Mouse (Mus musculus): Measurements from ENCODE around the gene Brpf1. TPM values are rescaled to one million over a fixed set of nuclear protein-coding genes. Genes with fewer than 3 reads are reported as not detected.

Gene Brpf1
- polyA plus RNA-seq, 1 experiment from 2014 or later, result 12.5 TPM

GRCm38 (mm10) chr6:113333137-113333950, 26.4 kb downstream of the Brpf1 start:
- ATAC-seq (replicated peaks; ENCODE audit: low FRiP score, low read depth) (peak; percentile 84), DNase-seq (ENCODE audit: low spot score) (peak; percentile 88)
- no peaks in the 10 kb centered on the region for H3K9me3 ChIP-seq (replicated peaks; ENCODE audit: low read length)
- no peak overlapping the region for H3K4me2 ChIP-seq (ENCODE audit: low read length)
- H3K9ac ChIP-seq (ENCODE audit: low read depth, low read length), result no peak overlapping the region
- no peaks in the 10 kb centered on the region for H3K27me3 ChIP-seq (ENCODE audit: insufficient read depth, low read length)
- no peaks in the 10 kb centered on the region for H3K4me1 ChIP-seq (replicated peaks; ENCODE audit: insufficient read depth, low read length)
- WGBS, result 44% methylated on average over 14 of the region's 14 CpGs
- peak overlapping the region; percentile 80 for H3K27ac ChIP-seq
- TF ChIP-seq CTCF (IDR thresholded peaks at IDR 0.05; ENCODE audit: low read depth), result no peak
- peaks cover 40% of the 10 kb centered on the region for H3K36me3 ChIP-seq (ENCODE audit: insufficient read depth, low read length)
- no peak overlapping the region for H3K4me3 ChIP-seq (replicated peaks; ENCODE audit: low read depth, low read length)

- H3K36me3 ChIP-seq (ENCODE audit: insufficient read depth, low read length), result peaks cover 49% of the 10 kb centered on the region
- 61% methylated on average over 6 of the region's 6 CpGs for WGBS
- H3K9ac ChIP-seq (ENCODE audit: low read depth, low read length), result no peak overlapping the region
- H3K27ac ChIP-seq, result no peak overlapping the region
- ATAC-seq (replicated peaks; ENCODE audit: low FRiP score, low read depth) (no peak), DNase-seq (ENCODE audit: low spot score) (no peak)
- no peaks in the 10 kb centered on the region for H3K9me3 ChIP-seq (replicated peaks; ENCODE audit: low read length)
- H3K27me3 ChIP-seq (ENCODE audit: insufficient read depth, low read length), result no peaks in the 10 kb centered on the region
- H3K4me3 ChIP-seq (replicated peaks; ENCODE audit: low read depth, low read length), result no peak overlapping the region
- TF ChIP-seq CTCF (IDR thresholded peaks at IDR 0.05; ENCODE audit: low read depth), result no peak
- H3K4me1 ChIP-seq (replicated peaks; ENCODE audit: insufficient read depth, low read length), result no peaks in the 10 kb centered on the region
- H3K4me2 ChIP-seq (ENCODE audit: low read length), result no peak overlapping the region
These were observed 27.3 kb downstream of the Brpf1 start for GRCm38 (mm10) chr6:113334216-113334615.

- ATAC-seq (replicated peaks; ENCODE audit: low FRiP score, low read depth) (no peak), DNase-seq (ENCODE audit: low spot score) (no peak)
- Histone ChIP-seq H3K36me3 (ENCODE audit: insufficient read depth, low read length) (peaks cover 49% of the 10 kb centered on the region), H3K4me2 (ENCODE audit: low read length) (no peak overlapping the region), H3K27ac (no peak overlapping the region), H3K4me3 (replicated peaks; ENCODE audit: low read depth, low read length) (no peak overlapping the region), H3K27me3 (ENCODE audit: insufficient read depth, low read length) (no peaks in the 10 kb centered on the region), H3K9ac (ENCODE audit: low read depth, low read length) (no peak overlapping the region), H3K9me3 (replicated peaks; ENCODE audit: low read length) (no peaks in the 10 kb centered on the region), H3K4me1 (replicated peaks; ENCODE audit: insufficient read depth, low read length) (peaks cover 7% of the 10 kb centered on the region; the same call in 1 of the 2 replicates)
- WGBS, result 52% methylated on average over 8 of the region's 8 CpGs
- no peak for TF ChIP-seq CTCF (IDR thresholded peaks at IDR 0.05; ENCODE audit: low read depth)
These were observed 30.1 kb downstream of the Brpf1 start for GRCm38 (mm10) chr6:113336852-113337620.

GRCm38 (mm10) chr6:113341574-113341973, 34.6 kb downstream of the Brpf1 start:
- no peak for TF ChIP-seq CTCF (IDR thresholded peaks at IDR 0.05; ENCODE audit: low read depth)
- 53% methylated on average over 6 of the region's 6 CpGs for WGBS
- ATAC-seq (replicated peaks; ENCODE audit: low FRiP score, low read depth) (no peak), DNase-seq (ENCODE audit: low spot score) (no peak)
- peak overlapping the region; percentile 21 for H3K4me2 ChIP-seq (ENCODE audit: low read length)
- H3K4me3 ChIP-seq (replicated peaks; ENCODE audit: low read depth, low read length), result no peak overlapping the region
- peaks cover 27% of the 10 kb centered on the region; the same call in 1 of the 2 replicates for H3K36me3 ChIP-seq (ENCODE audit: insufficient read depth, low read length)
- H3K4me1 ChIP-seq (replicated peaks; ENCODE audit: insufficient read depth, low read length), result peaks cover 27% of the 10 kb centered on the region
- no peak overlapping the region for H3K9ac ChIP-seq (ENCODE audit: low read depth, low read length)
- H3K9me3 ChIP-seq (replicated peaks; ENCODE audit: low read length), result no peaks in the 10 kb centered on the region
- no peaks in the 10 kb centered on the region for H3K27me3 ChIP-seq (ENCODE audit: insufficient read depth, low read length)
- no peak overlapping the region for H3K27ac ChIP-seq

- Histone ChIP-seq H3K27ac (no peak overlapping the region), H3K4me2 (ENCODE audit: low read length) (peak overlapping the region; percentile 78), H3K9ac (ENCODE audit: low read depth, low read length) (0 out of 2 replicates have a peak overlapping the region, but pooled peaks have one; percentile 27), H3K4me3 (replicated peaks; ENCODE audit: low read depth, low read length) (0 out of 2 replicates have a peak overlapping the region, but pooled peaks have one; percentile 9), H3K27me3 (ENCODE audit: insufficient read depth, low read length) (no peaks in the 10 kb centered on the region), H3K9me3 (replicated peaks; ENCODE audit: low read length) (no peaks in the 10 kb centered on the region), H3K4me1 (replicated peaks; ENCODE audit: insufficient read depth, low read length) (peaks cover 27% of the 10 kb centered on the region), H3K36me3 (ENCODE audit: insufficient read depth, low read length) (peaks cover 27% of the 10 kb centered on the region; the same call in 1 of the 2 replicates)
- WGBS, result 15% methylated on average over 6 of the region's 7 CpGs
- no peak for TF ChIP-seq CTCF (IDR thresholded peaks at IDR 0.05; ENCODE audit: low read depth)
- DNase-seq (ENCODE audit: low spot score) (peak; percentile 58), ATAC-seq (replicated peaks; ENCODE audit: low FRiP score, low read depth) (no peak)
These were observed 35.4 kb downstream of the Brpf1 start for GRCm38 (mm10) chr6:113342297-113342696.
